Mouse (Mus musculus) myocyte (in vitro differentiated cells): ENCODE measurements around the gene Hoxc4.

Experiments
- MYOD1 ChIP-seq, 3 experiments: IDR thresholded peaks; one replicate each; pipeline ENCODE4 v1.6.1; 2011; ENCODE audit warnings: control low read depth in 2 of 3, low read depth in 2 of 3, mild to moderate bottlenecking in 2 of 3, moderate library complexity in 1 of 3; ENCODE audit not compliant: insufficient read length in 2 of 3, control insufficient read depth in 1 of 3
- MYOG ChIP-seq, 3 experiments: IDR thresholded peaks; one replicate each; pipeline ENCODE4 v1.6.1; 2011; ENCODE audit warnings: control low read depth in 2 of 3, low read depth in 2 of 3, mild to moderate bottlenecking in 2 of 3; ENCODE audit not compliant: insufficient read length in 2 of 3, control insufficient read depth in 1 of 3, insufficient read depth in 1 of 3
- POLR2A ChIP-seq: IDR thresholded peaks from one replicate; pipeline ENCODE4 v1.6.1; 2011; ENCODE audit warnings: low read depth, mild to moderate bottlenecking, control low read depth, moderate library complexity; ENCODE audit not compliant: insufficient read length
- POLR2AphosphoS2 ChIP-seq: IDR thresholded peaks from one replicate; pipeline ENCODE4 v1.6.1; 2011; ENCODE audit warnings: low read depth, control low read depth; ENCODE audit not compliant: insufficient read length

GRCm38 (mm10) chr15:103018636-103019035 lies at the start of gene Hoxc4:
- TF ChIP-seq MYOD1 (IDR thresholded peaks at IDR 0.05; ENCODE audit: control insufficient read depth in 1 of 3, insufficient read length in 2 of 3, low read depth in 2 of 3) (no peak), POLR2A (no peak), MYOG (IDR thresholded peaks at IDR 0.05; ENCODE audit: control insufficient read depth in 1 of 3, insufficient read depth in 1 of 3, insufficient read length in 2 of 3, low read depth in 2 of 3) (no peak), POLR2AphosphoS2 (no peak)
